Mouse (Mus musculus) embryonic fibroblast, embryonic 13.5 days (primary cell): ENCODE measurements around the gene 2300002M23Rik.

ENCODE experiments used
- CTCF ChIP-seq: IDR thresholded peaks from 2 replicates; pipeline ENCODE4 v1.5.1; 2011; ENCODE audit warnings: mild to moderate bottlenecking, control low read depth, low read length, moderate library complexity, borderline replicate concordance; ENCODE audit not compliant: insufficient read depth
- POLR2A ChIP-seq: IDR thresholded peaks from 2 replicates; pipeline ENCODE4 v1.6.1; 2011; ENCODE audit warnings: low read depth, mild to moderate bottlenecking, control low read depth, low read length, moderate library complexity

GRCm38 (mm10) chr17:35617127-35617526, 49.9 kb downstream of the 2300002M23Rik start:
- TF ChIP-seq POLR2A (no peak), CTCF (no peak)
